Mouse (Mus musculus) E14TG2a.4 (cell line): ENCODE data around the gene Gstm1.

Source experiments
- CTCF ChIP-seq: conservative IDR thresholded peaks from 2 replicates; pipeline ENCODE4 v1.5.1; 2014; ENCODE audit warnings: low read length
- NANOG ChIP-seq: IDR thresholded peaks from 2 replicates; pipeline ENCODE4 v1.6.1; 2014; ENCODE audit warnings: borderline replicate concordance, low read length, mixed read lengths
- POU5F1 ChIP-seq: IDR thresholded peaks from 2 replicates; pipeline ENCODE4 v1.6.1; 2014; ENCODE audit warnings: low read length, borderline replicate concordance

DNA sequence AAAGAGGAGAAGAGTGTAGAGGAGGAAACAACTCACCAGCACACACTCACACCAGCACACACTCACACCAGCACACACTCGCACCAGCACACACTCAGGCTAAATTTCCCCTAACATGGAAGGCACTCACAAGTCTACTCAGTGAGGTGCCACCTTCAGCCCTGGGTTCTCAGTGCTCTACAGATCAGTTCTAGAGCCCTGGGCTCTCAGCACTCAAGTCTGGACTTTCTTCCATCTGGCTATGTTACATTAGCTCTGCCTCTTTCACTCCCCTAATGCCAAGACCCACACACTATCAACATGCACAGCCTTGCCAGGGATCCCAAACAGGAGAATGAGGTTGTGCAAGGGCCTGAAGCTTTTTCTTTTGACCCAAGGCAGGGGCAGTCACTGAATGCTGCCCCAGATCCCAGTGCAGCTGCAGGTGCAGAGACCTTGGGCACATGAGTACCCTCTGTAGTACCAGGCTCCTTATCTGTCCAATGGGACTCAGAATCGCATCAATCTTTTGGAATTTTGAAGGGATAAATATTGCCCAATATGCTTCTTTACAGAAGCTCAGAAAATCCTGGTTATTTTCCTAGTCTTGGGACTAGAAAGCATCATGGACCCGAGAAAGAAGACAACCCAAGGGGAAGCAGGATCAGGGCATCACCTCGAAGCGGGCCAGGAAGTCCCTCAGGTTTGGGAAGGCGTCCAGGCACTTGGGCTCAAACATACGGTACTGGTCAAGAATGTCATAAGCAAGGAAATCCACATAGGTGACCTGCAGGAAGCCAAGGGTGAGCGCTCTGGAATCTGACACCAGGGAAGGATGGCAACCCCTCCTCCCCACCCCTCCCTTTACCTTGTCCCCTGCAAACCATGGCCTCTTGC, 3.4 kb downstream of the Gstm1 start:
- TF ChIP-seq CTCF (no peak), POU5F1 (no peak), NANOG (no peak)
